7 mouse cellular contexts compared by ENCODE assay signal in genomic region chr1:91540271-91540826, GRCm38 (mm10). TPM values are rescaled to one million over a fixed set of nuclear protein-coding genes. Genes with fewer than 3 reads are reported as not detected.
DNase-seq lines count a peak whose midpoint lies in the region; ATAC-seq and TF ChIP-seq lines count a peak whose summit lies in the region.

Gene Asb1 (plus strand): TSS chr1:91540544.

- peak within 1 kb of the TSS; percentile 95 for H3K4me2 ChIP-seq in intestine, postnatal 0 days (replicated peaks; ENCODE audit: low read depth)
- H3K4me2 ChIP-seq in midbrain, embryonic 12.5 days (replicated peaks), result peak within 1 kb of the TSS; percentile 95

- H3K27ac ChIP-seq in embryonic facial prominence, embryonic 10.5 days (replicated peaks), result peak within 1 kb of the TSS; percentile 77
- peak within 1 kb of the TSS; percentile 35; the same call in 1 of the 2 replicates for H3K27ac ChIP-seq in intestine, postnatal 0 days (ENCODE audit: low read depth, low read length)
- peak within 1 kb of the TSS; percentile 73 for H3K27ac ChIP-seq in midbrain, embryonic 12.5 days (replicated peaks)
- no peak within 1 kb of the TSS for H3K27ac ChIP-seq in small intestine, adult 2 months (ENCODE audit: insufficient read depth, low read depth, low read length)

- peak; percentile 50 for TF ChIP-seq CTCF in intestine, postnatal 0 days (IDR thresholded peaks at IDR 0.05; ENCODE audit: low read depth)
- no peak for TF ChIP-seq CTCF in small intestine, adult 2 months (IDR thresholded peaks at IDR 0.05; ENCODE audit: extremely low read depth, insufficient read length, insufficient replicate concordance, low read depth, low read length)

- peaks cover 46% of the 10 kb centered on the region for H3K27me3 ChIP-seq in embryonic facial prominence, embryonic 10.5 days (replicated peaks; ENCODE audit: low read depth, poor library complexity, severe bottlenecking)
- H3K27me3 ChIP-seq in intestine, postnatal 0 days (replicated peaks; ENCODE audit: control insufficient read depth, insufficient read depth, low read length), result no peaks in the 10 kb centered on the region
- peaks cover 22% of the 10 kb centered on the region for H3K27me3 ChIP-seq in midbrain, embryonic 12.5 days
- no peaks in the 10 kb centered on the region for H3K27me3 ChIP-seq in small intestine, adult 2 months (ENCODE audit: control insufficient read depth, insufficient read depth, low read length)

- H3K4me3 ChIP-seq in embryonic facial prominence, embryonic 10.5 days, result peak within 1 kb of the TSS; percentile 85
- H3K4me3 ChIP-seq in intestine, postnatal 0 days (ENCODE audit: low read depth, low read length), result peak within 1 kb of the TSS; percentile 83
- H3K4me3 ChIP-seq in midbrain, embryonic 12.5 days, result peak within 1 kb of the TSS; percentile 84
- peak within 1 kb of the TSS; percentile 90 for H3K4me3 ChIP-seq in small intestine, adult 2 months (ENCODE audit: low read depth, low read length)

- intact Hi-C loops in left cerebral cortex, postnatal 4 days (cut with DNase I), result loop anchor here (10.0 kb wide), 1 partner anchor 924 kb away; no protein-coding TSS in a partner anchor

- DNase-seq in adrenal gland, postnatal 10 days, result peak; percentile 96
- peak; percentile 96 for DNase-seq in embryonic facial prominence, embryonic 10.5 days (ENCODE audit: low spot score)
- DNase-seq in gonadal fat pad, adult 2 months (ENCODE audit: low read depth), result peak; percentile 67
- DNase-seq in left cerebral cortex, postnatal 4 days, result peak; percentile 94

- H3K9ac ChIP-seq in intestine, postnatal 0 days (ENCODE audit: low read depth, low read length), result peak within 1 kb of the TSS; percentile 76
- H3K9ac ChIP-seq in midbrain, embryonic 12.5 days (replicated peaks), result peak within 1 kb of the TSS; percentile 87

- peak; percentile 96 for ATAC-seq in intestine, postnatal 0 days
- peak; percentile 97 for ATAC-seq in midbrain, embryonic 12.5 days (ENCODE audit: low FRiP score, low read depth)

- H3K36me3 ChIP-seq in embryonic facial prominence, embryonic 10.5 days (replicated peaks), result peaks cover 13% of the 10 kb centered on the region
- peaks cover 7% of the 10 kb centered on the region for H3K36me3 ChIP-seq in intestine, postnatal 0 days (ENCODE audit: control insufficient read depth, insufficient read depth)
- H3K36me3 ChIP-seq in midbrain, embryonic 12.5 days, result peaks cover 13% of the 10 kb centered on the region
- H3K36me3 ChIP-seq in small intestine, adult 2 months (ENCODE audit: control insufficient read depth, insufficient read depth, low read length), result no peaks in the 10 kb centered on the region

- TF ChIP-seq POLR2A in small intestine, adult 2 months (IDR thresholded peaks at IDR 0.05; ENCODE audit: low read depth, low read length), result peak; percentile 63; the same call in 1 of the 2 replicates

- peaks cover 25% of the 10 kb centered on the region for H3K4me1 ChIP-seq in embryonic facial prominence, embryonic 10.5 days
- H3K4me1 ChIP-seq in intestine, postnatal 0 days (replicated peaks; ENCODE audit: control insufficient read depth, insufficient read depth, low read length), result 0 out of 2 replicates have a peak, but pooled peaks cover 11% of the 10 kb centered on the region
- H3K4me1 ChIP-seq in midbrain, embryonic 12.5 days, result peaks cover 12% of the 10 kb centered on the region
- peaks cover 12% of the 10 kb centered on the region for H3K4me1 ChIP-seq in small intestine, adult 2 months (ENCODE audit: control insufficient read depth, insufficient read depth, insufficient read length, low read length)

- WGBS in embryonic facial prominence, embryonic 10.5 days, result under 1% methylated on average over 41 of the region's 41 CpGs
- WGBS in intestine, postnatal 0 days, result under 1% methylated on average over 41 of the region's 41 CpGs
- WGBS in midbrain, embryonic 12.5 days, result under 1% methylated on average over 39 of the region's 41 CpGs
- WGBS in small intestine, adult 2 months, result under 1% methylated on average over 41 of the region's 41 CpGs

- no peaks in the 10 kb centered on the region for H3K9me3 ChIP-seq in embryonic facial prominence, embryonic 10.5 days
- H3K9me3 ChIP-seq in intestine, postnatal 0 days (ENCODE audit: control insufficient read depth), result no peaks in the 10 kb centered on the region
- no peaks in the 10 kb centered on the region for H3K9me3 ChIP-seq in midbrain, embryonic 12.5 days

RNA-seq across cellular contexts. Expression of gene Asb1, which starts in this region (rescaled TPM):
- 10 to 100 TPM; 18.3 to 19.9 TPM for total RNA-seq in adrenal gland, postnatal 10 days (2021)
- polyA plus RNA-seq in embryonic facial prominence, embryonic 10.5 days (2016; fragmentation: Nextera tagmentation; extraction: Ambion mirVana), result 6.5 and 7.3 TPM in 2 replicates
- polyA plus RNA-seq in gonadal fat pad, adult 2 months (2012; rRNA removed), result 9.5 and 10.7 TPM in 2 replicates
- 2.6 TPM in 2 replicates for polyA plus RNA-seq in intestine, postnatal 0 days (2015; fragmentation: Nextera tagmentation; extraction: Ambion mirVana)
- 10 to 100 TPM; 30.4 to 34.6 TPM for total RNA-seq in left cerebral cortex, postnatal 4 days (2021)
- polyA plus RNA-seq in midbrain, embryonic 12.5 days (2016; fragmentation: Nextera tagmentation; extraction: Ambion mirVana), result 13.2 and 14.5 TPM in 2 replicates
- polyA plus RNA-seq in small intestine, adult 2 months (2012; rRNA removed), result 2.1 and 2.3 TPM in 2 replicates
